Mouse (Mus musculus) cerebellum, adult (tissue): ENCODE measurements around the gene Agps.
A peak's percentile ranks its signal among the peaks of the same experiment; 100 is the strongest.
"Not testable (repeated sequence)": the region's sequence is repeated elsewhere in the genome, so short reads cannot be mapped to it uniquely, and the experiment has no call there.

Source experiments
- ATAC-seq: cut with Nextera tagmentation; 2 replicates; pipeline ENCODE4 v1.9.2; 2017; ENCODE audit warnings: mild to moderate bottlenecking, moderate library complexity, mixed read lengths; ENCODE audit not compliant: insufficient number of reproducible peaks, low FRiP score, low TSS enrichment

The Agps gene

DNA sequence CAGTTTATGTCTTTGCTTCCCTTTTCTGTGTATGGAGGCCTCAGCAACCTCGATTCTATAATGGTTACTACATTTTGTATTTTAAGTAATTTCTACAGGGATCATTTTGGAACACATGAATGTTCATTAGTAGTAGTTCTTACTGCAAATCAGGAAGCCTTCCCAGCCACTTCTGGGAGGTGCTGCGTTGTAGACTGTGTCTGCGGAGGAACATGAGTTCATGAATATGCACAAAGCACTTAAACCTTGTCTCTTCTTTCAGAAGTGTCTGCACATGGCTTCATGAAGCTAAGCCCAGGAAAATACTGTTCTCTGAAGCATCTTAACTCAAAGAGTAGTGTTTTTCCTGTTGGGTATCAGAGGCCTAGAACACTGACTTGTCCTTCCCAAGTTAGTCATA is 96.0 kb downstream of the Agps start:
- ATAC-seq: no peak

DNA sequence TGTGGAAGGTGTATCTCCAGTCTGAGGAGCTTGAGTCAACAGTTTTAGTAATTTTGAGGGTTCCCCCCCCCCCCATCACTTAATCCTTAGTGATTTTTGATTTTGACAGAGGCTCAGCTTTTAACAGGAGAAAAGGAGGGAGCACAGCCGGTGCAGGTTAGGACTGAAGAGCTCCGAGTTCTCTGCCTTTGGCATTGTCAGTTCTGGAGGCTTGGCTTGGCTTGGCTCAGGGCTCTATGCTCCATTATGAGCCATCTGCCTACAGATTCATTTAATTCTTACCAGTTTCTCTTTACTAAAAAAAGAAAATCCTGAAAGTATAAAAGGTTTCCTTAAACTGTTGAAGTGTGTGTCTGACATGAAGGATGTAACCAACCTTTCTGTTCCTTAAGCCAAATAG is 97.2 kb downstream of the Agps start:
- ATAC-seq: peak; percentile 85

DNA sequence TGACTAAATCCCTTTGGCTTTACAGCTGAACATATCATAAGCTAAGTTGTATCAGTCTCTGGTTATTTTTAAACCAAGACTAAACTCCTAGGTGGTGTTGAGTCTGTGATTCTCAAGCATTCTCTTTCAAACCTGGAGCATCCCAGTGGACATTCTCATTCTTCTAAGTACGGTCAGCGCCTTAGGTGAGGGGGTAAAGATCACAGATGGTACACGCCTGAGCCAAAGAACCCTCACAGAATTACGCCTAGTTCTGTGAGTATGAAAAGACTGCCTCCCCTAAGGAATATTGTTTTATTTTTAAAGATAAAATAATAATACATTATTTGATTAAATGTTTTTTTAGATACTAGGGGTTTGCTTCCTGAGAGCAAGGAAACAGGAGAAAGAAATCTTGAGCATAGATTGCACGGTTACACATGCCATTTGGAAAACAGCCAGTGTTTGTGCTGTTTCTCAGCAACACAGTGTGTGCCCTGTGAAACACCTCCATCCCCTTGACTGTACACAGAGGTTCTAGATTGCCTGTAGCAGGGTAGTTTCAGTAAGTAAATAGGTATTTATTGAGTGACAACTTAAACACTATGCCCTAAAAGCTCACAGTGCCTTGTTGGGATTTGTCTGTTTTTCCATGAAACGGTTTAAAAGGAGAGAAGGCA is 97.9 kb downstream of the Agps start:
- no peak for ATAC-seq

DNA sequence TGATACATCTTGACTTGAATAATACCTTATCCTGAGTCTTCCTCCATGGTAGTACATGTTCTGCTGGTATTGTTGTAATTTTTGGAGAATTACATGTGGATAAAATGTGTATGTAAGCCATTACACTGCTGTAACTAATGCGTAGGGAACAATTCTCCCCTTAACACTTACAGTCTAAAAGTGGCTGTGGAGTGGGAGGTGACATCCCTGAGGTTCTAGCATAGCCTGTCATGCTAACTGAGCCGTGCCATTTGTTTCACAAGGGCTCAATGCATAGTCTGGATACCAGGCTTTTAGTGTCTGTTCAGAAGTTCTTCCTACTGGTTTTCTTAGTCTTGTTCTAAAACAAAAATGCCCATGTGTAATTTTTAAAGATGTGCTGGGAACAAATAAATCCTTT is 99.0 kb downstream of the Agps start:
- no peak for ATAC-seq

DNA sequence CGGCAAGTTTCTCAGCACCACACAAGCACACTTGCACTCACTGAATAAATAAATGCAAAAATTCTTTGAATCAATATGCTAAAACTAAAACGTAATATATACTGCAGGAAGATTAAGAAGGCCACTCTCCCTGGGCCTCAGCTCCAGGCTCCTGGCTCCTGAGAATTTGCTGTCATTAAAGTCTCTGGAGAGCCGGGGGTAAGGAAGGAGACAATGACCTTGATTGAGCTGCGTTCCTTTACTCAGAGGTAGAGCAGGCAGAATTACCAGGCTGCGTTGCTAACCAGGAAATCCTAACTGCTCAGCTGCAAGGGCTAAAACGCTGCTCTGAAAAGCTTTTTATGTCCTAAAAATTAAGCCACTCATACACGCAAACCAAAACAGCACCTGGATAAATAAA is 101.6 kb downstream of the Agps start:
- no peak for ATAC-seq

DNA sequence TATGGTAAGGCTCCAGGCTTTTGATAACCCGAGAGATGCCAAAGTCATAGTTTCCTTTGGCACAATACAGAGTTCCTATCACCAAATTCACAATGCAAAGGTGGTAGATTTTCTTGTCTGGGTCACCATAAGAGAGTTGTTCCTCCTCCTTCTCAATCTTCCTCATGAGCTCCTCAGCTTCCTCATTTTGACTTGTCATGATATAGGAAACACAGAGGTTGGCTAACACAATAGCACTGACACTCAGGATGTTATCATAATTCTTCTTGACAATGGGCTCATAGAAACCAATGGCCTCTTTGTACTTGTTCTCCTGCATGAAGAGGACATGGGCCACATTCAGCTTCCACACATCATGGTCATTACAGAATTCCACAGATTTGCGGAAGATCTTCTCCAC is 104.7 kb downstream of the Agps start:
- not testable (repeated sequence) for ATAC-seq

DNA sequence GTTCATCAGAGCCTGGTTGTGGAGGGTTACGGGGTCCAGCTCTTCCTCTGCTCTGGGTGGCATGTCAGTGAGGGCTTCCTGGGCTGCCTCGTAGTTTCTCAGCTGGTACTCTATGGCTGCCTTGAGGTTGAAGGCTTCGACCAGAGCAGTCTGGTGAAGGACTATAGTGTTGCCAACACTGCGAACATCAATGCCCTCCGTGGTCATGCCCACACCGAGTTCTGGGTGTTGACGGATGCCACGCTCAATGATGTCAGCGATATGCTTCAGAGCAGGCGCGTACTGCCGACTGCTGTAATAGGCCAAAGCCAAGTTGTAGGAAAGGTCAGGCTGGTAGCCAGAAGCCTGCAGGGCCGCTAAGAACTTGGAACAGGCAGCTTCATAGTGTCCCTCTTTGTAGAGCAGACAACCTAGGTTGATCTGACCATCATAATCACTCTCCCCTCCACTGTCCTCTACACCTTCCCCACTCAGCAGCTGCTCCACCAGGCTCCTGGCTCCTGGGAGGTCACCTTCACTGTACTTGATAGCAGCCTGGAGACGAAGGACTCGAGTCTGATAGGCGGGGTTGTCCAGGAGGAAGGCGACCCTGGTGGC is 105.6 kb downstream of the Agps start:
- peak; percentile 46; the same call in 1 of the 2 replicates for ATAC-seq

DNA sequence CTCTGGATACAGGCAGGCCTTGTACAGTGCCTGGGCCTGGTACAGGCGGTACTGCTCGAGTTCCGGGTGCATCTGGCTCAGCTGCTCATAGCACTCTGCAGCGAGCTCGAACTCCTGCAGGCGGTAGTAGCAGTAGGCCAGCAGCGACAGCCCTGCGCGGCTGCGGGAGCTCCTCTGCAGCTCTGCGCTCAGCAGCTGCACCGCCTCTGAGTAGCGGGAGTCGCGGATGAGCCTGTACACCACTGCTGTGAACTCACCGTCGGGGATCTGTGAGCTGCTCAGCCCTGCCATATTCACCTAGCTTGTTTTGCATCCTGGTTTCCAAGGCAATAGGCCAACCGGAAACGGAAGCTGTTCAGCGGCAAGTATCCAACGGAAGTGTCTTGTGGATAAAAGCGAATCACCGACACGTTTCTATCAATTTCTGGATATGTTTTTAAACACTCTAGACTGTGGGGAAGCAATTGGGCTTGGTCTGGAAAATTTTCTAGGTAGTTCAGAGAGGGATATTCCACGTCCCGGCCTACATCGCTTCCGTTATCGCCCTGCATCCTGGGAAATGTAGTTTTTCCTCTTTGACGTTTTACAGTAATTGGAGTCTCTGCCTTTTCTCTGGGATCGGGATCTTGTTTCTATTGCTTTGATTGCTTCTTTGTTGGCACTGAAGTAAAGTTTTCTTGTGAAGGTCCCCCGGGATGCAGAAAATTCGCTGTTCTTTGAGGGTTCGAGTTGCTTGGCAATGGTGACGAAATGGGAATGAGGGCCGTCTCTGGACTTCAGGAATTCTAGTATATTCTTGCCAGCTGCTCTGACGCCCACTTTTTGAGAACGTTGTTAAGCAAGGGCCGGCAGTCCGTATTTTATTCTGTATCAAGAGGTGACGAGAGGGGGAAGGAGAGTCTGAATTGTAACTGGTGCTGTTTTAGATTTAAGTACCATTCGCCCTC is 106.4 kb downstream of the Agps start, which contains the start of gene Ttc30b:
Gene Ttc30b, minus strand, starts transcription at position 469 of the 947 bp plus-strand sequence.
- ATAC-seq: peak; percentile 89

DNA sequence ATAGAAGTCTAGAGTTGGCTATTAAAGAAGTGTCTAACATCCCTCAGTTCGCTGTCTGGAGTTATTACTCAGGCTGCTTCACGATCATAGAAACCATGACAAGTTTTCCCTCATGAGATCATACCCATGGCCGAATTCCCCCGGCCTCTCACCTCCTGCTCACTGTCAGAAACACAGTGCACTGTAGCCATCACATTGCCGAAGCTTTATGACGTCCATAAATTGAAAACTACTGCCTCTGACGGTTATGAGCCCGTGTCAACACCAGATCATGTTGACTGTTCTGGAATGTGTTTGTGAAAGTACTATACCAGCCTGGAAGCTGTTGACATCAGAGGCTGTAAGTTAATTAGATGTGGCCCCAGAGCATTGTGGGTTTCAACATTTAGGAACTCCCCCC is 118.7 kb downstream of the Agps start:
- no peak for ATAC-seq

DNA sequence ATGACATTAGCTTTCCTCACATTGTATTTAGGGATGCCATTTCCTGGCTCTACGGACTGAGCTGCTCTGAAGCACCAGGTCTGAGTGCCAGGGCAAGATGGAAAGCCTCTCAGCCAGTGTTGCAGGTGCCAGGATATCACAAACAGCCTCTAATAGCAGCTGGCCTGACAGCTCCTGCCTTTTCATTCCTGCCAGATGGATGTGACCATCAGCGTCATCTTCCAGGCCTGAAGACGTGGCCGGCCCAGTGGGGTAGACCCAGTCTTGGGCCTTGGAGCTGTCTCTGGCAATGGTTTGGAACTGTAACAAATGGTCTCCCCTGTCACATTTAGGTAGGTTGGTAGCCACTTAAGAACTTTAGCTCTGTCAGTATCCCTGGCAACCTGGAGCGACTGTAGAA is 121.3 kb downstream of the Agps start:
- ATAC-seq: no peak

DNA sequence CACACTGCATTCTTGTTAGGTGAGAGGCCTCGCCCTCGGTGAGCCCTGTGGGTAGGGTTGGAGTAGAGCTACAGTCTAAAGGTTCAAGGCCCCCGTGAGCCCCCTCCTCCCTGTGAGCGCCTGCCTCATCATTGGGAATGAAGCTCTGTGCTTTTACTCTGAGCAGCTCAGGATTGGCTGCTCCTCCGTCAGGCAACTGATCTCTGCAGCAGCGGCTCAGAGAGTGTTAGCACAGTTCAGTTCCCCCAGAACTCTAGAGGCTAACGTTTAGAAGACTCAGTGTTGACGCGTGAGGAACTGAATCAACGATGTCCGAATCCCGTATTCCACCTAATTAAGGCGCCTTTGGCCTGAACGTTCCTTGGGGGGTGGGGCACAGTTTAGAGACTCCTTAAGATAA is 123.7 kb downstream of the Agps start:
- no peak for ATAC-seq

DNA sequence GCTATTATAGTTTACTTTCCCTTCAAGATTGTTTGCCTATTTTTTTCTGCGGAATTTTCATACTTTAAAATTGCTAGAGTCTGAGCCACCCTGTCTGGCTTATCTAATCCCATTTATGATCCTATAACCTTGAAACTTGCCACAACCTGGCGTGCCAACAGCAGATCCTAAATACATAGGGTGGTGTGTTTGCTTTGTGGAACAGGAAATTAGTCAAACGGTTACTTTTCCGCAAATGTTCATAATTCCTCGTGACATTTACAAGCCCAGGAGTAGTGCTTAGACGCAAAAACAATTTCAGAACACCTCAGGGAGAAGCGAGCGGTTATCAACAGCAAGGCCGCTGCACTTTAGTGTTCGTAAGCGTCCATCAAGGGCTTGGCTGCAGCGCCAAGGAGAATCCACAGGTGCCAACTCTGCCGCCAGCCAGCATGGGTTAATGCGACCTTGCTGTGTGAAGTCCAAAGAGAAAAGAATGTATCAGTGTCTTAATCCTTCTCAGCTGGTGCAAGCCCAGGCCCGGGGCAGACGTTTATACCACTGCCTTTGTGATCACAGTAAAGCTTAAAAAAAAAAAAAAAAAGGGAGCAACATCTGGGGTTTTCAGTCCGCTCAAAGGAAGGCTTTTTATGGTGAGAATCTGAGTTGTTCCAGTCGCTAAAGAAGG is 127.3 kb downstream of the Agps start:
- no peak for ATAC-seq

DNA sequence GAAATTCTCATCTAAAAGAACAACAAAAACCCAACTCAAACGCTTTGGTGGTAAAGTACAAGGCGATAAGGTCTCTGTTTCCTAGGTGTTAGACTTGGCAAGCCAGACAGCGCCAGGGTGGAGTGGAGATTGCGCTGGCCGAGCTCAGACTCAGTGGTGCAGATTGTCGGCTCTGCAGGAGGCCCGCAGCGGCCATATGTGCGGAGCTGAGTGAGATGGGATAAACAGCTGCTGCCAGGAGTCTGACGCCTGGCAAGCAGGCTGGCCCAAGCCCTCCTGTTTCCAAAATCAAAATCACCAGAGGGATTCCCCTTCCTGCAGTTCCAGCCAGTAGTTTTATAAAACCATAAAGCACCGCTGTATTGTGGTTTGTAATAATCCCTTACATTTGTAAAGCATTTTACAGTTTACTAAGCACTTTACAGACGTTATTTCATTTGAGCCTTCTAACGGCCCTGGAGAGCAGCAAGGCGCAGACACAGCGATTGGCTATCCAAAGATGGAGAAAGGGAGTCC is 127.9 kb downstream of the Agps start:
- ATAC-seq: no peak

DNA sequence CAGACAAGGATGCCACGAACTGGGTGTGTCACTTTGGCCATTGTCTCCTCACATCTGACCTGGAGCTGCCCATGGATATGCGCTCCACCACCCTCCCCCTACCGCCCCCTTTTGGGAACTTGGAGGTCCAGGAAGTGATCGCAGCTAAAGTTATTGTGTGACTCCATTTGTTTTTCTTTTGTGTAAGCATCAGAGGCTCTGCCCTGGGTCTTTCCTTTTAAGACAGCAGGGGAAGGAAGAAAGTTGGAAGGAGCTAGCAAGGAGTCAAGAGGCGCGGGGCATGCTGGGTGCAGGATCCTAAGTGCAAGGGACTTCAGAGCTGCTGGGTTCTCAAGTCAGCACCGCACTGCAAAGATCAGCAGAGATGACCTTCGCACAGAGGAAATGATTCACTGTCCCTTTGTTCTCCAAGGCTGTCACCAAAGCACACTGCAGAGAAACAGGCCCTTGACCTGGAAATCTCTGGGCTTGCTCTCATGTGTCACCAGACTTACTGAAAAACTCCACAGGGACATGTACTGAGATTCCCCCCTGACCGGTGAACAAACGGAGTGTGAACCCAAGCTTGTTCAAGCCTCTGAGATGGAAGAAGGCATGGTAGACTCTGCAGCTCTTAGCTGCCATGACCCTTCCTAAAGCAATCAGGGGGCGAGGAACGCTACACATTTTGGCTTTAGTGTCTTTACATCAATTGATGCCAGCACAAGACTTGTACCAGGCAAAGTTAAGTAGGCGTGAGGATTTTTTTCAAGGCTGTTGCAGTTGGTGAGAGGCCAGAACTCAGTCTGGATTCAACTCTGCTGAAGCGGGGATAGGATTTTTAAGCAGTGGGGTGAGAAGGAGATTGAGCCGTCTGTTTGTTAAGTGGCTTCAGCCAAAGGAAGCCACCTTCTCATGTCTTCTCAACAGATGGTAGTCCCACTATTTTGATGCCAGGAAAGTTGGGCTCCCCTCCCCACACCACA is 128.7 kb downstream of the Agps start:
- ATAC-seq: no peak

DNA sequence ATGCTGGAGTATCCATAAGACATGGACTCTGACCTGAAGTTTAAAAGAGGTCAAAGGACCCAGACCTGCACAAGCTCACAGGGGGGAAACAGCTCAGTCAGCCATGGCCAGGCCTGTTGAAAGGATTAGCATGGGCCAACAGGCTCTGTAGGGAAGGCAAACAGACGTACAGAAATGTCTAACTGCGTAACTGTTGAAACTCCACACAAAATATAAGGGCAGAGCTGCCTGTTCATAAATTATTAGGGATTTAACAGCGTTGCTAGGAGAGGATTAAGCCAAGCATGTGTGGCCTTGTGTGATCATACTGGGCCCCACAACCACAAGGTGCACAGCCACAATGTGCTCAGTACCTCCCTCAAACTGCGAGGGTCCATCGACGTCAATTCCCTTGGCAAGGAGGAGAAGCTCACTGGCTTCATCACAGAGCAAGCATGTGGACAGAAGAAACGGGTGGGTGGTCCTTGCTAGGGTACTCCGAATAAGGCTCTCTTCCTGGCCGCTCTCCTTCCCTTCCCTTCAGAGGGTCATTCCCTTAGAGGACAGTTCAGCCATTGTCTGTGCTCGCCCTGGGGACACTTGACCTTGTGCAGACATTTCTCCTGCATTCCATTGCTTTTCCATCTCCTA is 131.3 kb downstream of the Agps start:
- no peak for ATAC-seq

DNA sequence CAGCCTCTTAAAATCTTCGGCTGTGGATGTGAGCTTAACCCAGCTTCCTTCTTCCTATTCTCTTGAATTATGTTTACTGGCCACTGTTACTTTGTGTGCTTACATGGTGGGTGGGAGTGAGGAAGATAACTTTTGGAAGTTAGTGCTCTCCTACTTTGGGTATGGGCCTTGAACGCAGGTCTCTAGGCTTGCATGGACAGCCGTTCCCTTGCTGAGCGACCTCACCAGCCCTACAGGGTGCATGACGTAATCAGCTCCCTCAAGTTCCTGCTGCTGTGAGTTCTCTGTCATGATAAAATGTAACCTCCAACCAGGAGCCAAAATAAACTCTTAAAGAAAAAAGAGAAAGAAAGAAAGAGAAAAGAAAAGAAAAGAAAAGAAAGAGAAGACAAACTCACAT is 132.1 kb downstream of the Agps start:
- ATAC-seq: no peak

DNA sequence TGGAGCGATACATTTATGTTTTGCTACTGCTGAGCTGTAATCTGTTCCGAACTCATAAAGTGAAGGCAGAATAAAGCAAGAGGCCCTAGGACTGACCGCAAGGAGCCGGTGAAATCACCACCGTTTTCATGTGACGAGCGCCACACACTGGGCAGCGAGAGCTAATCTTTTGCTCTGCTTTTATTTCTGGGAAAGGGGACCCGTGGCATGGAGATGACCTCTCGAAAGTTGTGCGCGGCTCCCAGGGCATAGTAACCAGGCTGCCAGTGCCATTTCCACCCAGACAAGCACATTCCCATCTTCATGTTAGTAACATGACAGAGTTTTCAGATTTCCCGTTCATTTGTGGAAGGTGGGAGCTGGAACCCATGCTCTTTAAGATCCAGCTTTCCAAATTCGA is 132.5 kb downstream of the Agps start:
- peak; percentile 41 for ATAC-seq

DNA sequence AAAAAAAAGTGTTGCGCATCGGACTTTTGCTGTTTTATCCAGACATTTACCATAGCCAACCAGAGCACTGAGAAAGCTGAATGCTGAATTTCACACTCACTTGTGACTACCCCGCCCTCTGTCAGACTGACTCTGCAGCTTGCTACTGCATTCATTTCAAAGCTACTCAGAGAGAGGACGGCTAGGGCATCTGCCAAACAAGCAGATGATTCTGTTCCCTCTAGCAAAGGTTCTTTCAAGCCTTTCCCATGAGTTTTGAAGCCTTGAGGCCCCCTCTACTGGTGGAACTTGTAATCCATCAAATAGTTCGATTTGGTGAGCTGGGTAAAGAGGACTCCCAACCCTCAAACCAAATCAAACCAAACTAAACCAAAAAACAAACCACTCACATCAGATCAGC is 133.0 kb downstream of the Agps start:
- ATAC-seq: peak; percentile 86

DNA sequence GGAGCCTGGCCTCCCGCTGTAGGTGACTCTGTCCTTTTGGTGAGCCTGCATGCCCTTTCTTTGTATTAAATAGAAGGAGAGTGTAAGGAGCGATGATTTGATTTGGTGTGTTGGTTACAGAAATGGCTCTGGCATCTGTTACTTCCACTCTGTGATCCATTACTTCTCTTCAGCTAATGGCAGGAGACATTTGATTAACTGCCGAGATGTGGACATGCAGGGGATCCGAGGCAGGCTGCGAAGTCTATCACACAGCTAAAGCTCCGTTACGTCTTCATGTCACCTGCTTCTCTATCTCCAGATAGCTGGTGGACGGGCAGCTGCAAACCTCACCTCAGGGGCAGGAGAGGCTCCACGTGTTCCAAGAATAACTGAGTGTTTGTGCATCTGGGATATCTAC is 142.2 kb downstream of the Agps start:
- no peak for ATAC-seq
